Mouse (Mus musculus) lung, postnatal 0 days (tissue): ENCODE measurements around the gene Fnbp1.

ENCODE experiments used
- CTCF ChIP-seq: IDR thresholded peaks from 2 replicates; pipeline ENCODE4 v1.5.1; 2016; ENCODE audit warnings: antibody characterized with exemption, mild to moderate bottlenecking
- EP300 ChIP-seq: IDR thresholded peaks from 2 replicates; pipeline ENCODE4 v1.6.1; 2016; ENCODE audit warnings: antibody characterized with exemption, mild to moderate bottlenecking, control low read depth

GRCm38 (mm10) chr2:31002857-31003256 lies 139.0 kb downstream of the Fnbp1 start:
- TF ChIP-seq CTCF = no peak
- no peak for TF ChIP-seq EP300
